Mouse (Mus musculus): ENCODE measurements at regions not wholly inside any gene's neighbourhood (a gene's known extent, or its start where the extent isn't known, plus 50 kb on each side); places are given as distances from the start of the nearest gene placed in this dataset.

- DNase-seq (ENCODE audit: low spot score) (no peak), ATAC-seq (ENCODE audit: low FRiP score, low TSS enrichment) (no peak)
- Histone ChIP-seq H3K27me3 (ENCODE audit: control insufficient read depth, insufficient read depth, low read length) (no peaks in the 10 kb centered on the region), H3K4me3 (ENCODE audit: low read depth, low read length) (no peak overlapping the region), H3K36me3 (ENCODE audit: control insufficient read depth, insufficient read depth, low read length) (no peaks in the 10 kb centered on the region), H3K9ac (ENCODE audit: low read length) (no peak overlapping the region), H3K4me1 (replicated peaks; ENCODE audit: control insufficient read depth, insufficient read depth) (no peaks in the 10 kb centered on the region), H3K9me3 (ENCODE audit: control insufficient read depth, low read length) (no peaks in the 10 kb centered on the region), H3K27ac (replicated peaks) (no peak overlapping the region), H3K4me2 (replicated peaks; ENCODE audit: low read depth) (no peak overlapping the region)
- no peak for TF ChIP-seq CTCF (IDR thresholded peaks at IDR 0.05; ENCODE audit: low read depth)
- TF ChIP-seq EP300 (optimal IDR thresholded peaks at IDR 0.05): no peak
- WGBS: 37% methylated on average over 6 of the region's 6 CpGs
Observed at GRCm38 (mm10) chr7:137805361-137805760, 367.9 kb downstream of the Glrx3 start.

GRCm38 (mm10) chr7:137812839-137813238 lies 375.4 kb downstream of the Glrx3 start:
- H3K4me3 ChIP-seq (ENCODE audit: low read depth, low read length): no peak overlapping the region
- H3K36me3 ChIP-seq (ENCODE audit: control insufficient read depth, insufficient read depth, low read length): no peaks in the 10 kb centered on the region
- no peak overlapping the region for H3K9ac ChIP-seq (ENCODE audit: low read length)
- DNase-seq (ENCODE audit: low spot score) (no peak), ATAC-seq (ENCODE audit: low FRiP score, low TSS enrichment) (no peak)
- no peaks in the 10 kb centered on the region for H3K9me3 ChIP-seq (ENCODE audit: control insufficient read depth, low read length)
- H3K27ac ChIP-seq (replicated peaks): no peak overlapping the region
- WGBS: 78% methylated on average over 3 of the region's 3 CpGs
- no peak for TF ChIP-seq EP300 (optimal IDR thresholded peaks at IDR 0.05)
- TF ChIP-seq CTCF (IDR thresholded peaks at IDR 0.05; ENCODE audit: low read depth): no peak
- no peaks in the 10 kb centered on the region for H3K4me1 ChIP-seq (replicated peaks; ENCODE audit: control insufficient read depth, insufficient read depth)
- H3K4me2 ChIP-seq (replicated peaks; ENCODE audit: low read depth): no peak overlapping the region
- H3K27me3 ChIP-seq (ENCODE audit: control insufficient read depth, insufficient read depth, low read length): no peaks in the 10 kb centered on the region

GRCm38 (mm10) chr7:137840520-137840919 lies 403.1 kb downstream of the Glrx3 start:
- H3K9me3 ChIP-seq (ENCODE audit: control insufficient read depth, low read length): no peaks in the 10 kb centered on the region

GRCm38 (mm10) chr7:137841044-137841443 lies 403.6 kb downstream of the Glrx3 start:
- WGBS: 38% methylated on average over 5 of the region's 5 CpGs
- TF ChIP-seq CTCF (IDR thresholded peaks at IDR 0.05; ENCODE audit: low read depth): no peak
- TF ChIP-seq EP300 (optimal IDR thresholded peaks at IDR 0.05): no peak
- H3K27ac ChIP-seq (replicated peaks): no peak overlapping the region
- H3K4me3 ChIP-seq (ENCODE audit: low read depth, low read length): no peak overlapping the region
- H3K4me2 ChIP-seq (replicated peaks; ENCODE audit: low read depth): no peak overlapping the region
- no peaks in the 10 kb centered on the region for H3K4me1 ChIP-seq (replicated peaks; ENCODE audit: control insufficient read depth, insufficient read depth)
- no peaks in the 10 kb centered on the region for H3K36me3 ChIP-seq (ENCODE audit: control insufficient read depth, insufficient read depth, low read length)
- H3K9me3 ChIP-seq (ENCODE audit: control insufficient read depth, low read length): no peaks in the 10 kb centered on the region
- ATAC-seq (ENCODE audit: low FRiP score, low TSS enrichment): no peak
- no peak overlapping the region for H3K9ac ChIP-seq (ENCODE audit: low read length)
- no peaks in the 10 kb centered on the region for H3K27me3 ChIP-seq (ENCODE audit: control insufficient read depth, insufficient read depth, low read length)
- no peak for DNase-seq (ENCODE audit: low spot score)

More at GRCm38 (mm10) chr7:137840520-137840919, 403.1 kb downstream of the Glrx3 start:
- Histone ChIP-seq H3K4me2 (replicated peaks; ENCODE audit: low read depth) (no peak overlapping the region), H3K4me1 (replicated peaks; ENCODE audit: control insufficient read depth, insufficient read depth) (no peaks in the 10 kb centered on the region), H3K27me3 (ENCODE audit: control insufficient read depth, insufficient read depth, low read length) (no peaks in the 10 kb centered on the region), H3K36me3 (ENCODE audit: control insufficient read depth, insufficient read depth, low read length) (no peaks in the 10 kb centered on the region), H3K4me3 (ENCODE audit: low read depth, low read length) (no peak overlapping the region), H3K9ac (ENCODE audit: low read length) (no peak overlapping the region), H3K27ac (replicated peaks) (no peak overlapping the region)
- WGBS: 77% methylated on average over 2 of the region's 2 CpGs
- DNase-seq (ENCODE audit: low spot score) (no peak), ATAC-seq (ENCODE audit: low FRiP score, low TSS enrichment) (no peak)
- no peak for TF ChIP-seq CTCF (IDR thresholded peaks at IDR 0.05; ENCODE audit: low read depth)
- no peak for TF ChIP-seq EP300 (optimal IDR thresholded peaks at IDR 0.05)

GRCm38 (mm10) chr7:137841456-137842100 lies 404.2 kb downstream of the Glrx3 start:
- no peak overlapping the region for H3K9ac ChIP-seq (ENCODE audit: low read length)
- no peak for ATAC-seq (ENCODE audit: low FRiP score, low TSS enrichment)
- DNase-seq (ENCODE audit: low spot score): no peak
- no peak overlapping the region for H3K27ac ChIP-seq (replicated peaks)
- 29% methylated on average over 8 of the region's 8 CpGs for WGBS
- H3K4me3 ChIP-seq (ENCODE audit: low read depth, low read length): no peak overlapping the region
- H3K4me1 ChIP-seq (replicated peaks; ENCODE audit: control insufficient read depth, insufficient read depth): no peaks in the 10 kb centered on the region
- H3K36me3 ChIP-seq (ENCODE audit: control insufficient read depth, insufficient read depth, low read length): no peaks in the 10 kb centered on the region
- H3K27me3 ChIP-seq (ENCODE audit: control insufficient read depth, insufficient read depth, low read length): no peaks in the 10 kb centered on the region
- TF ChIP-seq CTCF (IDR thresholded peaks at IDR 0.05; ENCODE audit: low read depth): peak; percentile 35
- TF ChIP-seq EP300 (optimal IDR thresholded peaks at IDR 0.05): no peak
- no peaks in the 10 kb centered on the region for H3K9me3 ChIP-seq (ENCODE audit: control insufficient read depth, low read length)
- no peak overlapping the region for H3K4me2 ChIP-seq (replicated peaks; ENCODE audit: low read depth)

- Histone ChIP-seq H3K4me1 (replicated peaks; ENCODE audit: control insufficient read depth, insufficient read depth) (no peaks in the 10 kb centered on the region), H3K27me3 (ENCODE audit: control insufficient read depth, insufficient read depth, low read length) (no peaks in the 10 kb centered on the region), H3K9me3 (ENCODE audit: control insufficient read depth, low read length) (no peaks in the 10 kb centered on the region), H3K4me3 (ENCODE audit: low read depth, low read length) (no peak overlapping the region), H3K36me3 (ENCODE audit: control insufficient read depth, insufficient read depth, low read length) (no peaks in the 10 kb centered on the region), H3K27ac (replicated peaks) (no peak overlapping the region), H3K4me2 (replicated peaks; ENCODE audit: low read depth) (no peak overlapping the region), H3K9ac (ENCODE audit: low read length) (no peak overlapping the region)
- WGBS: 83% methylated on average over 11 of the region's 11 CpGs
- no peak for ATAC-seq (ENCODE audit: low FRiP score, low TSS enrichment)
- TF ChIP-seq EP300 (optimal IDR thresholded peaks at IDR 0.05): no peak
- TF ChIP-seq CTCF (IDR thresholded peaks at IDR 0.05; ENCODE audit: low read depth): no peak
- DNase-seq (ENCODE audit: low spot score): no peak
Observed at GRCm38 (mm10) chr7:137847856-137848255, 410.4 kb downstream of the Glrx3 start.

Measured in stomach, postnatal 0 days (tissue).